Mouse (Mus musculus): Measurements from ENCODE around the gene Myg1.

The Myg1 gene

GRCm38 (mm10) chr15:102346444-102346843, 14.9 kb downstream of the Myg1 start:
- peak; percentile 48 for DNase-seq (ENCODE audit: low spot score)

- DNase-seq (ENCODE audit: low spot score): peak; percentile 97
Observed at GRCm38 (mm10) chr15:102350138-102350941, 18.8 kb downstream of the Myg1 start, which contains the start of gene Aaas. TSS of gene Aaas (minus strand) at chr15:102350771.

GRCm38 (mm10) chr15:102350942-102351291, 19.4 kb downstream of the Myg1 start:
- no peak for DNase-seq (ENCODE audit: low spot score)

- DNase-seq (ENCODE audit: low spot score): no peak
Observed at GRCm38 (mm10) chr15:102352177-102352576, 20.7 kb downstream of the Myg1 start.

GRCm38 (mm10) chr15:102353986-102354385, 22.5 kb downstream of the Myg1 start:
- no peak for DNase-seq (ENCODE audit: low spot score)

GRCm38 (mm10) chr15:102355134-102355870, 23.8 kb downstream of the Myg1 start:
- no peak for DNase-seq (ENCODE audit: low spot score)

- DNase-seq (ENCODE audit: low spot score): no peak
Observed at GRCm38 (mm10) chr15:102355871-102356441, 24.4 kb downstream of the Myg1 start.

GRCm38 (mm10) chr15:102356501-102357325, 25.2 kb downstream of the Myg1 start:
- no peak for DNase-seq (ENCODE audit: low spot score)

GRCm38 (mm10) chr15:102358126-102358525, 26.6 kb downstream of the Myg1 start:
- no peak for DNase-seq (ENCODE audit: low spot score)

- DNase-seq (ENCODE audit: low spot score): no peak
Observed at GRCm38 (mm10) chr15:102358834-102359233, 27.3 kb downstream of the Myg1 start.

- DNase-seq (ENCODE audit: low spot score): no peak
Observed at GRCm38 (mm10) chr15:102362648-102363047, 31.1 kb downstream of the Myg1 start.

- DNase-seq (ENCODE audit: low spot score): no peak
Observed at GRCm38 (mm10) chr15:102364678-102365077, 33.2 kb downstream of the Myg1 start.

- DNase-seq (ENCODE audit: low spot score): no peak
Observed at GRCm38 (mm10) chr15:102366238-102366637, 34.7 kb downstream of the Myg1 start.

GRCm38 (mm10) chr15:102366733-102367344, 35.3 kb downstream of the Myg1 start, which contains the start of gene Sp7:
TSS of gene Sp7 (minus strand) at chr15:102367182.
- no peak for DNase-seq (ENCODE audit: low spot score)

- DNase-seq (ENCODE audit: low spot score): no peak
Observed at GRCm38 (mm10) chr15:102369972-102370371, 38.5 kb downstream of the Myg1 start.

GRCm38 (mm10) chr15:102370727-102371126, 39.2 kb downstream of the Myg1 start:
- DNase-seq (ENCODE audit: low spot score): no peak

GRCm38 (mm10) chr15:102376453-102377162, 45.1 kb downstream of the Myg1 start:
- peak; percentile 67 for DNase-seq (ENCODE audit: low spot score)

- DNase-seq (ENCODE audit: low spot score): peak; percentile 95
Observed at GRCm38 (mm10) chr15:102377163-102377543, 45.6 kb downstream of the Myg1 start.

GRCm38 (mm10) chr15:102377810-102378262, 46.3 kb downstream of the Myg1 start:
- peak; percentile 53 for DNase-seq (ENCODE audit: low spot score)

- peak; percentile 93 for DNase-seq (ENCODE audit: low spot score)
Observed at GRCm38 (mm10) chr15:102381575-102381974, 50.1 kb downstream of the Myg1 start.

GRCm38 (mm10) chr15:102383671-102384070, 52.2 kb downstream of the Myg1 start:
- no peak for DNase-seq (ENCODE audit: low spot score)

Measured in adipocyte (in vitro differentiated cells).